Mouse (Mus musculus): ENCODE data around the gene Ddx23. TPM values are rescaled to one million over a fixed set of nuclear protein-coding genes. Genes with fewer than 3 reads are reported as not detected.
A peak's percentile ranks its signal among the peaks of the same experiment; 100 is the strongest.

Ddx23 gene
- total and polyA plus RNA-seq, 3 experiments = 194 to 252 (median 213) TPM

- TF ChIP-seq MYB (IDR thresholded peaks at IDR 0.05; ENCODE audit: low read depth, low read length) (peak; percentile 98), MAFK (IDR thresholded peaks at IDR 0.05; ENCODE audit: borderline replicate concordance, low read depth, low read length) (peak; percentile 77; the same call in 1 of the 2 replicates)
These were observed 56.6 kb downstream of the Ddx23 start (continued) for GRCm38 (mm10) chr15:98606051-98606536.

GRCm38 (mm10) chr15:98604041-98604575 is 58.6 kb downstream of the Ddx23 start:
- H3K9me3 ChIP-seq (replicated peaks; ENCODE audit: insufficient read depth, low read length) = no peaks in the 10 kb centered on the region
- no peaks in the 10 kb centered on the region for H3K27me3 ChIP-seq (ENCODE audit: control insufficient read depth in 1 of 2, insufficient read depth in 2 of 2, low read length in 2 of 2)
- peaks cover 74% of the 10 kb centered on the region for H3K79me2 ChIP-seq (ENCODE audit: control insufficient read depth, insufficient read depth, low read length, poor library complexity)
- no peak overlapping the region for H3K9ac ChIP-seq (ENCODE audit: control insufficient read depth, low read depth, low read length, poor library complexity, severe bottlenecking)
- H3K36me3 ChIP-seq (ENCODE audit: control insufficient read depth in 1 of 2, insufficient read depth in 2 of 2, low read length in 2 of 2) = peaks cover 16 to 53% of the 10 kb centered on the region in 2 experiments
- peak overlapping the region; percentile 92; the same call in 1 of the 2 replicates for H3K27ac ChIP-seq (ENCODE audit: control insufficient read depth, low read depth, low read length)
- no peak overlapping the region for H3K4me3 ChIP-seq (ENCODE audit: control insufficient read depth in 1 of 2, insufficient read depth in 1 of 2, low read depth in 2 of 2, low read length in 2 of 2)
- no peak for TF ChIP-seq MAZ (IDR thresholded peaks at IDR 0.05; ENCODE audit: low read depth, low read length)
- TF ChIP-seq NRF1 (IDR thresholded peaks at IDR 0.05; ENCODE audit: insufficient read depth, low read depth, low read length, poor library complexity, severe bottlenecking) = no peak
- no peak for TF ChIP-seq MEF2A (IDR thresholded peaks at IDR 0.05; ENCODE audit: extremely low read depth, insufficient replicate concordance, low read depth, low read length, poor library complexity, severe bottlenecking)
- no peak for TF ChIP-seq MYC (IDR thresholded peaks at IDR 0.05; ENCODE audit: low read depth, low read length)
- TF ChIP-seq POLR2A (IDR thresholded peaks at IDR 0.05; ENCODE audit: control insufficient read depth in 1 of 2, insufficient read depth in 1 of 2, low read depth in 1 of 2, low read length in 2 of 2, poor library complexity in 1 of 2) = no peak
- H3K4me1 ChIP-seq (ENCODE audit: control insufficient read depth in 1 of 2, insufficient read depth in 2 of 2, low read length in 2 of 2) = peaks cover 35 to 67% of the 10 kb centered on the region in 2 experiments
- DNase-seq (ENCODE audit: low read depth, low spot score) = no peak

DNA sequence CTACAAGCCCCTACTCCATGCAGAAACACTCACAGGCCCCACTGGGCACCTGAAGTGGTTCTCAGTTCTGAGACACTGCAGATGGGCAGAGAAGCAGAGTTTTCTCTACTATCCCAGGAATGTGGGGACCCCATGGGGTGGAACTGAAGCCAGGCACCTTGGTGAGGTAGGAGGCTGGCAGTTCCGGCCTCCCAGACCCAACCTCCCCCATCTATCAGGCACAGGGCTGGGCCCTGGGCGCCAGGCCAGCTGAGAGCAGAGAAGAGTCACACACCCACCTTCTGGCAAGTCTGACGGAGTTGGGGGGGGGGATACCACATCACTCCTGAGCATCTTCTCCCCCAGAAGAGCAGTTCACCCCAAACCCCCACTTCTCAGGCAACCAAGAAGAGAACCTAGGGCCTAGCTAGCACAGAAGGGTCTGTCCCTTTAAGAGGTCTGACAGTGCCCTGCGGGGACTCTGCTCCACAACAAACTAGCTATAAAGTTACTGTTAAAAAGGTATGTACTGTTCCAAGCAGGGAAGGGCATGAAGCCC is 59.7 kb downstream of the Ddx23 start:
- Histone ChIP-seq H3K9me3 (replicated peaks; ENCODE audit: insufficient read depth, low read length) (no peaks in the 10 kb centered on the region), H3K27me3 (ENCODE audit: control insufficient read depth in 1 of 2, insufficient read depth in 2 of 2, low read length in 2 of 2) (no peaks in the 10 kb centered on the region), H3K4me3 (ENCODE audit: control insufficient read depth in 1 of 2, insufficient read depth in 1 of 2, low read depth in 2 of 2, low read length in 2 of 2) (peak overlapping the region; percentile 40), H3K79me2 (ENCODE audit: control insufficient read depth, insufficient read depth, low read length, poor library complexity) (peaks cover 63% of the 10 kb centered on the region), H3K27ac (ENCODE audit: control insufficient read depth, low read depth, low read length) (peak overlapping the region; percentile 92), H3K9ac (ENCODE audit: control insufficient read depth, low read depth, low read length, poor library complexity, severe bottlenecking) (peak overlapping the region; percentile 72), H3K36me3 (ENCODE audit: control insufficient read depth in 1 of 2, insufficient read depth in 2 of 2, low read length in 2 of 2) (peaks cover 16 to 53% of the 10 kb centered on the region in 2 experiments), H3K4me1 (ENCODE audit: control insufficient read depth in 1 of 2, insufficient read depth in 2 of 2, low read length in 2 of 2) (peaks cover 35 to 64% of the 10 kb centered on the region in 2 experiments)
- peak; percentile 90 for DNase-seq (ENCODE audit: low read depth, low spot score)
- no peak for TF ChIP-seq NRF1 (IDR thresholded peaks at IDR 0.05; ENCODE audit: insufficient read depth, low read depth, low read length, poor library complexity, severe bottlenecking)
- TF ChIP-seq ZC3H11A (IDR thresholded peaks at IDR 0.05; ENCODE audit: low read depth, low read length) = no peak
- TF ChIP-seq BHLHE40 (IDR thresholded peaks at IDR 0.05; ENCODE audit: borderline replicate concordance, low read depth, low read length) = 0 out of 2 replicates have a peak, but pooled peaks have one; percentile 19
- no peak for TF ChIP-seq USF2 (IDR thresholded peaks at IDR 0.05; ENCODE audit: borderline replicate concordance in 1 of 2, insufficient read depth in 1 of 2, low read depth in 1 of 2, low read length in 2 of 2)
- no peak; the same call in 1 of the 2 replicates for TF ChIP-seq POLR2AphosphoS2 (IDR thresholded peaks at IDR 0.05; ENCODE audit: low read length)
- TF ChIP-seq NELFE (IDR thresholded peaks at IDR 0.05; ENCODE audit: low read depth, low read length) = no peak
- TF ChIP-seq E2F4 (IDR thresholded peaks at IDR 0.05; ENCODE audit: borderline replicate concordance, low read depth, low read length) = no peak
- TF ChIP-seq RAD21 (IDR thresholded peaks at IDR 0.05; ENCODE audit: low read depth, low read length) = no peak
- peak; percentile 67; the same call in 1 of the 2 replicates for TF ChIP-seq RCOR1 (IDR thresholded peaks at IDR 0.05; ENCODE audit: low read depth, low read length)
- TF ChIP-seq ZKSCAN1 (IDR thresholded peaks at IDR 0.05; ENCODE audit: low read depth, low read length) = no peak
- no peak for TF ChIP-seq MEF2A (IDR thresholded peaks at IDR 0.05; ENCODE audit: extremely low read depth, insufficient replicate concordance, low read depth, low read length, poor library complexity, severe bottlenecking)
- no peak for TF ChIP-seq CHD1 (IDR thresholded peaks at IDR 0.05; ENCODE audit: low read depth, low read length)
- peak; percentile 95 for TF ChIP-seq SIN3A (IDR thresholded peaks at IDR 0.05; ENCODE audit: low read length)
- peak; percentile 74 to 83 for TF ChIP-seq EP300 (IDR thresholded peaks at IDR 0.05; ENCODE audit: low read depth in 1 of 2, low read length in 2 of 2)
- TF ChIP-seq GABPA (IDR thresholded peaks at IDR 0.05; ENCODE audit: low read depth, low read length) = no peak
- no peak for TF ChIP-seq JUND (IDR thresholded peaks at IDR 0.05; ENCODE audit: low read depth, low read length)
- peak; percentile 50; the same call in 1 of the 2 replicates for TF ChIP-seq ZMIZ1 (IDR thresholded peaks at IDR 0.05; ENCODE audit: low read depth, low read length)
- no peak for TF ChIP-seq CTCF (IDR thresholded peaks at IDR 0.05 in 2 of 3, conservative IDR thresholded peaks at IDR 0.05 in 1 of 3; ENCODE audit: control insufficient read depth in 1 of 3, insufficient read depth in 1 of 3, low read depth in 2 of 3, low read length in 3 of 3, poor library complexity in 1 of 3, severe bottlenecking in 1 of 3)
- peak; percentile 97 for TF ChIP-seq MAZ (IDR thresholded peaks at IDR 0.05; ENCODE audit: low read depth, low read length)
- TF ChIP-seq UBTF (IDR thresholded peaks at IDR 0.05; ENCODE audit: borderline replicate concordance, insufficient read depth, low read depth, low read length) = no peak
- TF ChIP-seq MAX (IDR thresholded peaks at IDR 0.05; ENCODE audit: low read length) = no peak
- peak; percentile 55 for TF ChIP-seq ELF1 (IDR thresholded peaks at IDR 0.05; ENCODE audit: low read depth, low read length)

Data from MEL (cell line).